Comparison of ENCODE assay signal across 14 mouse cellular contexts in the genomic region with DNA sequence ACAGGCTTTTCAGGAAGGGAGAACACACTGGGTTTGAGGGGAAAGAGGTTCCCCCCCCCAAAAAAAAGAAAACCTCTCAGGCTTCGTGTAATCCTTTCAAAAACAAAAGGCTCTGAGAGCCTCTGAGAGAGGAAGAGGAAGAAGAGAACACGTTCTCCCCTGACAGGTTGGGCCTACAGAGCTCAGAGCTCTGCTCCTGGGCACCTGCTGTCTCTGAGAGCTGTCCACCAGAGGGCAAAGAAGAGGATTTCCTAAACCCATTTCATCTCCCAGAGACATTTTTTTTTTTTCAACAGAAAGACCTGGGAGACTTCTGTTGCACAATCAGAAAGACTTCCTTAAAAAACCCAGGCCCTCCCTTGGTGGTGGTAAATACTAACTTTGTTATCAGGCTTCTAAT.
DNase-seq lines count a peak whose midpoint lies in the region; ATAC-seq and TF ChIP-seq lines count a peak whose summit lies in the region.
"Had no signal": no experiment of that assay in that cellular context is flagged by ENCODE, and none has a peak within 500 bp of the region (broad histone marks: within the 10 kb centered on the region; RNA-seq: fewer than 3 reads in every experiment).

No protein-coding gene starts in this region.

- peak; percentile 51 to 52 for DNase-seq in cerebellum, postnatal 10 days
- DNase-seq in cerebellum, adult 9-11 months, result no peak
- DNase-seq in midbrain, embryonic 14.5 days, result no peak
- no peak for DNase-seq in Muller cell, postnatal 12 days (ENCODE audit: inconsistent ontology term)
- DNase-seq in left cerebral cortex, postnatal 25 days (ENCODE audit: low spot score in 2 of 2), result no peak
- DNase-seq in liver, postnatal 0 days, result no peak
- DNase-seq: heart, adult 11 months; heart, postnatal 36 days; lung, embryonic 14.5 days had no signal

- H3K27ac ChIP-seq in hindbrain, embryonic 13.5 days, result peak overlapping the region; percentile 88
- peak overlapping the region; percentile 85 for H3K27ac ChIP-seq in midbrain, embryonic 14.5 days (replicated peaks; ENCODE audit: low read depth, low read length)
- no peak overlapping the region for H3K27ac ChIP-seq in liver, postnatal 0 days (ENCODE audit: low read depth)
- H3K27ac ChIP-seq: embryonic facial prominence, embryonic 10.5 days; kidney, postnatal 0 days had no signal

- H3K9ac ChIP-seq in hindbrain, embryonic 13.5 days, result no peak overlapping the region
- H3K9ac ChIP-seq in midbrain, embryonic 14.5 days (replicated peaks; ENCODE audit: low read length), result no peak overlapping the region
- no peak overlapping the region for H3K9ac ChIP-seq in liver, postnatal 0 days (replicated peaks)
- H3K9ac ChIP-seq: lung, embryonic 14.5 days had no signal

- no peaks in the 10 kb centered on the region for H3K9me3 ChIP-seq in hindbrain, embryonic 13.5 days
- no peaks in the 10 kb centered on the region for H3K9me3 ChIP-seq in midbrain, embryonic 14.5 days (ENCODE audit: control insufficient read depth, low read length)
- H3K9me3 ChIP-seq in liver, postnatal 0 days (ENCODE audit: low read length), result no peaks in the 10 kb centered on the region
- H3K9me3 ChIP-seq: embryonic facial prominence, embryonic 10.5 days; G1E had no signal

- H3K27me3 ChIP-seq in hindbrain, embryonic 13.5 days, result no peaks in the 10 kb centered on the region
- H3K27me3 ChIP-seq in midbrain, embryonic 14.5 days (ENCODE audit: control insufficient read depth, insufficient read depth, low read length), result no peaks in the 10 kb centered on the region
- no peaks in the 10 kb centered on the region for H3K27me3 ChIP-seq in liver, postnatal 0 days (ENCODE audit: insufficient read depth, low read length)

- no peak for TF ChIP-seq CTCF in liver, postnatal 0 days (IDR thresholded peaks at IDR 0.05; ENCODE audit: low read depth)

- H3K4me1 ChIP-seq in hindbrain, embryonic 13.5 days (replicated peaks), result peaks cover 70% of the 10 kb centered on the region
- peaks cover 44% of the 10 kb centered on the region for H3K4me1 ChIP-seq in midbrain, embryonic 14.5 days (ENCODE audit: control insufficient read depth, insufficient read depth, low read length)
- peaks cover 9% of the 10 kb centered on the region; the same call in 1 of the 2 replicates for H3K4me1 ChIP-seq in liver, postnatal 0 days (ENCODE audit: insufficient read depth)

- H3K4me2 ChIP-seq in hindbrain, embryonic 13.5 days, result no peak overlapping the region
- H3K4me2 ChIP-seq in midbrain, embryonic 14.5 days (ENCODE audit: low read length), result no peak overlapping the region
- no peak overlapping the region for H3K4me2 ChIP-seq in liver, postnatal 0 days (ENCODE audit: low read depth, low read length)
- H3K4me2 ChIP-seq: lung, embryonic 14.5 days had no signal

- no peak overlapping the region for H3K4me3 ChIP-seq in hindbrain, embryonic 13.5 days
- no peak overlapping the region for H3K4me3 ChIP-seq in midbrain, embryonic 14.5 days (replicated peaks; ENCODE audit: low read depth, low read length)
- no peak overlapping the region for H3K4me3 ChIP-seq in liver, postnatal 0 days (ENCODE audit: low read depth, low read length)
- H3K4me3 ChIP-seq: embryonic facial prominence, embryonic 10.5 days had no signal

- H3K36me3 ChIP-seq in hindbrain, embryonic 13.5 days, result no peaks in the 10 kb centered on the region
- no peaks in the 10 kb centered on the region for H3K36me3 ChIP-seq in midbrain, embryonic 14.5 days (ENCODE audit: control insufficient read depth, insufficient read depth, low read length)
- no peaks in the 10 kb centered on the region for H3K36me3 ChIP-seq in liver, postnatal 0 days (replicated peaks; ENCODE audit: insufficient read depth, low read length)
- H3K36me3 ChIP-seq: embryonic facial prominence, embryonic 10.5 days; G1E had no signal

- intact Hi-C loops in left cerebral cortex, postnatal 25 days (cut with DNase I), result no loop called here

- 22% methylated on average over 2 of the region's 2 CpGs for WGBS in hindbrain, embryonic 13.5 days
- 9% methylated on average over 2 of the region's 2 CpGs for WGBS in midbrain, embryonic 14.5 days
- 27% methylated on average over 2 of the region's 2 CpGs for WGBS in liver, postnatal 0 days (ENCODE audit: insufficient replicate concordance)

- no peak for TF ChIP-seq EP300 in liver, postnatal 0 days (IDR thresholded peaks at IDR 0.05; ENCODE audit: low read depth)

- ATAC-seq in common myeloid progenitor, adult 5-6 weeks (replicated peaks; ENCODE audit: low read depth, poor library complexity, severe bottlenecking), result peak; percentile 39
- ATAC-seq in hindbrain, embryonic 13.5 days (ENCODE audit: low FRiP score), result no peak
- ATAC-seq in midbrain, embryonic 14.5 days (ENCODE audit: low FRiP score, low TSS enrichment), result no peak
- ATAC-seq in liver, postnatal 0 days, result no peak

Comparison
In these comparisons a context has a peak if more than half of its experiments do, and no peak if none do; other contexts are left out.
1. DNase-seq: peak in cerebellum, postnatal 10 days (2 of 2); none in cerebellum, adult 9-11 months (single experiment), midbrain, embryonic 14.5 days (single experiment), Muller cell, postnatal 12 days (single experiment), left cerebral cortex, postnatal 25 days (0 of 2) and liver, postnatal 0 days (single experiment).